Mouse (Mus musculus) kidney, embryonic 16.5 days (tissue): Measurements from ENCODE around the gene Gm14525. TPM values are rescaled to one million over a fixed set of nuclear protein-coding genes. Genes with fewer than 3 reads are reported as not detected.
"Not testable (repeated sequence)": the region's sequence is repeated elsewhere in the genome, so short reads cannot be mapped to it uniquely, and the experiment has no call there.

Experiments used
- ATAC-seq: fragments of 200-750 bp; cut with Nextera tagmentation; 2 replicates; pipeline ENCODE4 v1.8.0; 2017; ENCODE audit warnings: moderate TSS enrichment; ENCODE audit not compliant: low FRiP score, low TSS enrichment
- H3K27ac ChIP-seq: fragments of 300-500 bp; sonication (generic); 2 replicates; pipeline ENCODE4 v1.5.1; 2014; ENCODE audit warnings: low read length
- H3K27me3 ChIP-seq: fragments of 300-500 bp; sonication (generic); 2 replicates; pipeline ENCODE4 v1.6.1; 2014; ENCODE audit warnings: low read length, control low read depth, mixed read lengths; ENCODE audit not compliant: insufficient read depth
- H3K36me3 ChIP-seq: fragments of 300-500 bp; sonication (generic); 2 replicates; pipeline ENCODE4 v1.6.1; 2014; ENCODE audit warnings: low read length, control low read depth, mixed read lengths; ENCODE audit not compliant: insufficient read depth
- H3K4me1 ChIP-seq: fragments of 300-500 bp; sonication (generic); 2 replicates; pipeline ENCODE4 v1.6.1; 2014; ENCODE audit warnings: low read length, control low read depth, mixed read lengths; ENCODE audit not compliant: insufficient read depth
- H3K4me2 ChIP-seq: fragments of 300-500 bp; sonication (generic); replicated peaks from 2 replicates; pipeline ENCODE4 v1.6.1; 2014; ENCODE audit warnings: low read depth, low read length
- H3K4me3 ChIP-seq: fragments of 300-500 bp; sonication (generic); 2 replicates; pipeline ENCODE4 v1.5.1; 2014; ENCODE audit warnings: mild to moderate bottlenecking, low read length
- H3K9ac ChIP-seq: fragments of 300-500 bp; sonication (generic); replicated peaks from 2 replicates; pipeline ENCODE4 v1.6.1; 2014; ENCODE audit warnings: low read length
- H3K9me3 ChIP-seq: fragments of 300-500 bp; sonication (generic); 2 replicates; pipeline ENCODE4 v1.6.1; 2016; ENCODE audit warnings: low read length, control low read depth
- WGBS: fragments of 180-500 bp; shearing (Covaris S2); extraction: QIAGEN DNeasy Blood & Tissue Kit; methylation state at CpG from one replicate; pipeline ENCODE4 v1.1.7; 2014; 5-methylcytosine and 5-hydroxymethylcytosine counted together
- polyA plus RNA-seq: library from polyadenylated mRNA; unstranded; fragments of >200 nt; fragmentation: Nextera tagmentation; extraction: Ambion mirVana; gene quantifications from 2 replicates; pipeline ENCODE4 v1.2.1, GENCODE M21; 2015

Gm14525 gene
- polyA plus RNA-seq, result not detected in 2 replicates

DNA sequence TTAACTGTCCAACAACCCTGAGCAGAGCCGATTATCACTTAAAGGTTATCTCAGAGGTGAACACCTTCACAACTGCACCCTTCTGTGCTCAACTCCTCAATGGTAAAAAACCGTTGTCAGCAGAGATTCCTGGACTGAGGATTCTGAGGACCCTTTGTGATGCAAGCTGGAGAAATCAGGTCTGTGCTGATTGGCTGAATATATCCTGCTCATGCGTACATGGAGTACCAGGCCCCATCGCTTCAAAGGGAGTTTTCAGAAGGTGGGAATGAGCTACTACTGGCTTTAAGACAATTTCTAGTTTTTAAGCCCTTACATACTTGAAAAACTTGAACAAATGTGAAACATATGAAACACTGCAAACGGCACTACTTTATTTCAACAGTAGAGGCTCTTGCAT, at the start of gene Gm14525:
Gene Gm14525 (minus strand): TSS at position 101 of the 400 bp plus-strand sequence.
- H3K4me1 ChIP-seq, H3K9ac ChIP-seq, H3K4me2 ChIP-seq, H3K27ac ChIP-seq, H3K4me3 ChIP-seq, H3K36me3 ChIP-seq, ATAC-seq, H3K27me3 ChIP-seq, H3K9me3 ChIP-seq: not testable (repeated sequence)
- WGBS, result 88% methylated on average over 2 of the region's 5 CpGs

Other genes with a start within 250 kb of the Gm14525 start
- gene Slx, start 157.1 kb downstream of the Gm14525 start, polyA plus RNA-seq, result not detected in 2 replicates
- not detected in 2 replicates for gene Gm6121, start 233.1 kb upstream of the Gm14525 start, polyA plus RNA-seq